Mouse (Mus musculus) limb, embryonic 13.5 days (tissue): ENCODE data around the gene Lrrc43. TPM values are rescaled to one million over a fixed set of nuclear protein-coding genes. Genes with fewer than 3 reads are reported as not detected.
A peak's percentile ranks its signal among the peaks of the same experiment; 100 is the strongest.
"Not testable (repeated sequence)": the region's sequence is repeated elsewhere in the genome, so short reads cannot be mapped to it uniquely, and the experiment has no call there.

ENCODE experiments used
- ATAC-seq: fragments of 200-750 bp; cut with Nextera tagmentation; 2 replicates; pipeline ENCODE4 v1.8.0; 2017; ENCODE audit warnings: low read depth, moderate number of reproducible peaks, moderate TSS enrichment; ENCODE audit not compliant: low FRiP score
- H3K27ac ChIP-seq: fragments of 300-500 bp; sonication (generic); 2 replicates; pipeline ENCODE4 v1.5.1; 2015; ENCODE audit warnings: inconsistent platforms, mild to moderate bottlenecking, moderate library complexity
- H3K27me3 ChIP-seq: fragments of 300-500 bp; sonication (generic); 2 replicates; pipeline ENCODE4 v1.6.1; 2015; ENCODE audit warnings: mild to moderate bottlenecking, inconsistent platforms
- H3K36me3 ChIP-seq: fragments of 300-500 bp; sonication (generic); 2 replicates; pipeline ENCODE4 v1.6.1; 2015; ENCODE audit warnings: inconsistent platforms, mild to moderate bottlenecking, moderate library complexity
- H3K4me1 ChIP-seq: fragments of 300-500 bp; sonication (generic); 2 replicates; pipeline ENCODE4 v1.6.1; 2015; ENCODE audit warnings: inconsistent platforms
- H3K4me2 ChIP-seq: fragments of 300-500 bp; sonication (generic); replicated peaks from 2 replicates; pipeline ENCODE4 v1.6.1; 2015; ENCODE audit warnings: inconsistent platforms, mild to moderate bottlenecking, moderate library complexity
- H3K4me3 ChIP-seq: fragments of 300-500 bp; sonication (generic); 2 replicates; pipeline ENCODE4 v1.5.1; 2015; ENCODE audit warnings: moderate library complexity, mild to moderate bottlenecking, inconsistent platforms
- H3K9ac ChIP-seq: fragments of 300-500 bp; sonication (generic); 2 replicates; pipeline ENCODE4 v1.6.1; 2015; ENCODE audit warnings: mild to moderate bottlenecking, inconsistent platforms
- H3K9me3 ChIP-seq: fragments of 300-500 bp; sonication (generic); 2 replicates; pipeline ENCODE4 v1.6.1; 2016; ENCODE audit warnings: inconsistent platforms
- WGBS: fragments of 180-500 bp; shearing (Covaris S2); methylation state at CpG from one replicate; pipeline ENCODE4 v1.1.7; 2015; 5-methylcytosine and 5-hydroxymethylcytosine counted together
- polyA plus RNA-seq: library from polyadenylated mRNA; unstranded; fragments of >200 nt; fragmentation: Nextera tagmentation; extraction: Ambion mirVana; gene quantifications from 2 replicates; pipeline ENCODE4 v1.2.1, GENCODE M21; 2015

The Lrrc43 gene
- polyA plus RNA-seq, 1 experiment from 2014 or later, result not detected

DNA sequence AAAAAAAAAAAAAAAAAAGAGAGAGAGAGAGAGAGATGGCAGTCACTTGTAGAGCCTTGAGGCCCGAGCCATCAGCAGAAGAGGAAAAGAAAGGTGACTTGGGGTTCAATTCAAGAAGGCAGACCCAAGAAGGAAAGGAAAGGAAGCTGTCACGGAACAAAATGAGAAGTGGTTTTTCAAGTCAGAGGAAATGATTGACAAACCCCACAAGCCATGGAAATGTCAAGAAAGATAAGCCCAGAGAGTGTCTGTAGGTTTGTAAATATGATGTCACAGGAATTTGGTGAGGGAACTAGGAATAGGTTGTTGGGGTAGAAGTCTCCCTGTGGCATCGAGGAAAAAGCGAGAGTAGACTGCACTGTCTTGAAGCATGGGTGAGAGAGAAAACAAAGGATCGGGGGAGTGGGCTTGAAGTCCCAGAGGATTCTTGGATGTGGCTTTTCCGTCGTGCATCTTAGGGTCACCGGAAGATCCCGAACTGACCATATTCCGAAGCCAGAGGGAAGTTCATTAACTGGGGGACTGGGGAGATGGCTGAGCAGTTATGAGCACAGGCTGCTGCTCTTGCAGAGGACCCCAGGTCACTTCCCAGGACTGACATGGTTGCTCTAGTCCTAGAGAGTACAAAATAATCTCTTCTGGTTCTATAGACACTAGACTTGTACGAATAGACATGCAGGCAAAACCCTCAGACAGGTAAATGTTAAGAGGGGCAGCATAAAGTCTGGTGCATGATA lies 1.3 kb upstream of the Lrrc43 start:
- WGBS, result 85% methylated on average over 11 of the region's 11 CpGs
- Histone ChIP-seq H3K9ac (no peak overlapping the region), H3K4me1 (peaks cover 12% of the 10 kb centered on the region; the same call in 1 of the 2 replicates), H3K9me3 (no peaks in the 10 kb centered on the region), H3K4me3 (no peak overlapping the region), H3K27me3 (no peaks in the 10 kb centered on the region), H3K4me2 (no peak overlapping the region), H3K27ac (no peak overlapping the region), H3K36me3 (no peaks in the 10 kb centered on the region)
- no peak for ATAC-seq

DNA sequence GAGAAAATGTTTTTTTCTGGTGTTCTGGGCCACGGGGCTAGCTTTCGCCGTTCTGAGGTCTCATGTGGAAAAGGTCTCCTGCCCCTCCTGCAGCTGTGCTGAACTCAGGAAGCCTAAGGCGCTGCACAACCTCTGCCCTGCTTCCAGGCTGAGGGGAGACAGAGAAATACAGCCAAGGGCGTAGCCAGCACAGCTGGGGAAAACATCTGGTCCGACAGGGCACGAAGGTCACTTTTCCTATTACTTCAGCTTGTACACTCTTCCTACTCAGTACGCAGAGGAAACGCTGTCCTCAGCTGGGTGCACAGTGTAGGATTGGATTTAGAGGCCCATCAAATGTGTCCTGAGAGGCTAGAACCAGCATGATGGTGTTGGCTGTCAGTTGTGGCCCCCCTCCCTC lies 830 bp downstream of the Lrrc43 start:
- Histone ChIP-seq H3K9ac (no peak overlapping the region), H3K9me3 (no peaks in the 10 kb centered on the region), H3K4me1 (peaks cover 12% of the 10 kb centered on the region; the same call in 1 of the 2 replicates), H3K36me3 (no peaks in the 10 kb centered on the region), H3K4me3 (no peak overlapping the region), H3K27ac (no peak overlapping the region), H3K4me2 (no peak overlapping the region), H3K27me3 (no peaks in the 10 kb centered on the region)
- 30% methylated on average over 9 of the region's 9 CpGs for WGBS
- ATAC-seq, result no peak

DNA sequence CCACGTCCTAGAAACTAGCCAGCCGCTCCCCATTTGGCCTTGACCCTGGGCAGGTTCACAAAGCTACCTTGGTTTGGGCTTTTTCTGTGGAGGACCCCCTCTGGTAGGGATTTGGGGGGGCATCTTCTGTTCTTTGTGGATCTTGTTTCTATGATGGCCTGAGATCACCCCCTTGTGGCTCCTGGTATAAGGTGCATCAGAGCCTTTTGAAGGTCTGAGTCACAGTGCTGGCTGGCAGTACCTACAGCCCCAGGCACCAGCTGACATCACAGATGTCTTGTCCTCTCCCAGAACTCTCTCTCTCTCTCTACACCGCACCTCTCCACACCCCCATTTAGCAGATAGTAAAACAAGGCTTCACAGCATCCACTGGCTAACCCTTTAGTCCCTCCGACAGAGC lies 10.6 kb downstream of the Lrrc43 start:
- H3K4me1 ChIP-seq, result peaks cover 14% of the 10 kb centered on the region
- H3K9ac ChIP-seq, result no peak overlapping the region
- H3K4me2 ChIP-seq, result no peak overlapping the region
- no peaks in the 10 kb centered on the region for H3K36me3 ChIP-seq
- H3K27ac ChIP-seq, result no peak overlapping the region
- ATAC-seq, result no peak
- WGBS, result 37% methylated on average over 4 of the region's 4 CpGs
- no peaks in the 10 kb centered on the region for H3K9me3 ChIP-seq
- H3K4me3 ChIP-seq, result no peak overlapping the region
- H3K27me3 ChIP-seq, result peaks cover 6% of the 10 kb centered on the region; the same call in 1 of the 2 replicates

DNA sequence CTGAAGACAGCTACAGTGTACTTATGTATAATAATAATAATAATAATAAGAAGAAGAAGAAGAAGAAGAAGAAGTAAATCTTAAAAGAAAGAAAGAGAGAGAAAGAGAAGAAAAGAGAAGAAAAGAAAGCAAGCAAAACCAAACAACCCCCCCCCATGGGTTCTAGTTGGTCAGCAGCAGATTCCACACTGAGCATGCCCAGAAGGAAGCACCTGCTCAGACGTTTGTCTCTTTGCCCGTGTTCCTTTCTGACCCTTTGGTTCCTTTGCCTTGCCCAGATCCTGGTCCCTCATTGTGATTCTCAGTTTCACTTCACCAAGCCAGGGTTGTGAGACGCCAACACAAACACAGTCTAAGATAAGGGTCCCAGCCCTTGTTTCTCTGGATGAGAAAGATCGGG lies 12.9 kb downstream of the Lrrc43 start:
- Histone ChIP-seq H3K4me3 (no peak overlapping the region), H3K27ac (no peak overlapping the region), H3K9ac (no peak overlapping the region), H3K27me3 (peaks cover 19% of the 10 kb centered on the region), H3K4me2 (no peak overlapping the region), H3K4me1 (peaks cover 9% of the 10 kb centered on the region), H3K9me3 (no peaks in the 10 kb centered on the region), H3K36me3 (no peaks in the 10 kb centered on the region)
- ATAC-seq, result no peak
- 79% methylated on average over 4 of the region's 4 CpGs for WGBS

DNA sequence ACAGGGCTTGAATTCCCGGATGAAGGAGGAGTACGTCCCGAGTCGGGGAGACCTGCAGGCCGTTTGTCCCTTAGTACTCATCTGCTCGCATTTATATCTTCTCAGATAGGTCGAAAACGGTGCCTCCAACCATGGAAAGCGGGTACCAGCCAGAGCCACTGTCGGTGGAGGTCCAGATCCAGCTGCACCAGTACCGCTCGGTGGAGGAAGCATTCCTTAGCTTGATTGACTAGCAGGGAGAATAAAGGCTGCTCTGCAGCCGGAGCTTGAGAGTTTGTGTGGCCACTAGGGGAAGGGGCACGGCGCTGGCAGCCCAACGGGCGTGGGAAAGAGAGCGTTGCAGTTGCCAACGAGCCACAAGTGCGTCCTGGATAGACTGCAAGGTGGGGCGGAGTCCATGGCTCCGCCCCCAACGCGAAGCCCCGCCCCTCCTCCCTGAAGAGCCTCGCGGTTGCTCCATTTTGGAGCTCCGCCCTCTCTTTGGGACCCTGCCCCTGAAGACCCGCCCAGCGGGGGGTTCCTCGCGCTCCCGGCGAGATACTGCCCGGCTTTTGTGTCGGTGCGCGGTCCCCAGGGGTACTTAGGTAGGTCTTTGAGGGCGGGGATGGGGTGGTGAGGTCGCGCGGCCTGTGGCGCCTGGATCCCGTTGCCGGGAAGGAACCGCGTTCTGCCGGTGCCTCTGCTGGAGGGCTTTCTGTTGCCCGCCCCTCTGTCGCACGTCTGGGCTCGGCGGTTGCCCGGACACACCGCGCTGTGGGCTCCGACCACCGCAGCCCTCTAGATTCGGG lies 19.0 kb downstream of the Lrrc43 start:
- Histone ChIP-seq H3K4me2 (peak overlapping the region; percentile 88), H3K4me1 (peaks cover 16% of the 10 kb centered on the region), H3K9ac (peak overlapping the region; percentile 70), H3K9me3 (no peaks in the 10 kb centered on the region), H3K36me3 (peaks cover 24% of the 10 kb centered on the region), H3K27ac (no peak overlapping the region), H3K4me3 (peak overlapping the region; percentile 65), H3K27me3 (peaks cover 37% of the 10 kb centered on the region)
- WGBS, result under 1% methylated on average over 59 of the region's 59 CpGs
- ATAC-seq, result peak; percentile 89

DNA sequence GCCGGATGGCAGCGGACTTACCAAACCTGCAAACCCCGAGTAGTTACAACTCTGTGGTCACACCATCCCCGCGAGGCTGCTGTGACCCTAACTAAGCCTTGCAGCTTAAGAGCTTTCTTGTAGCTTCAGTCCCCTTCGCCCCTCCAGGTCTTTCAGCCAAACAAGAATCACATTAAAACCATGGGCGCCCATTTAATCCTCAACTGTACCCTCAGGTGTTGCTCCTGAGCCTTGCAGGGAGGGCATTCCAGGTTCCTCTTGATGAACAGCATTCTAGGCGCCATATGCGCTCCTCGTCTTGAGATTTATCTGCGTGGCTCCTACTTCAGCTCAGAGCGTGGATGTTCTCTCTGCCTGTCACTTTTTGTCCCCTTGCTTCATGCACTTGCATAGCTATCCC lies 19.8 kb downstream of the Lrrc43 start:
- no peaks in the 10 kb centered on the region for H3K9me3 ChIP-seq
- peak overlapping the region; percentile 88 for H3K4me2 ChIP-seq
- peak overlapping the region; percentile 70 for H3K9ac ChIP-seq
- no peak for ATAC-seq
- 6% methylated on average over 12 of the region's 12 CpGs for WGBS
- H3K4me3 ChIP-seq, result peak overlapping the region; percentile 65
- peaks cover 37% of the 10 kb centered on the region for H3K27me3 ChIP-seq
- H3K4me1 ChIP-seq, result peaks cover 16% of the 10 kb centered on the region
- no peak overlapping the region for H3K27ac ChIP-seq
- peaks cover 29% of the 10 kb centered on the region for H3K36me3 ChIP-seq

DNA sequence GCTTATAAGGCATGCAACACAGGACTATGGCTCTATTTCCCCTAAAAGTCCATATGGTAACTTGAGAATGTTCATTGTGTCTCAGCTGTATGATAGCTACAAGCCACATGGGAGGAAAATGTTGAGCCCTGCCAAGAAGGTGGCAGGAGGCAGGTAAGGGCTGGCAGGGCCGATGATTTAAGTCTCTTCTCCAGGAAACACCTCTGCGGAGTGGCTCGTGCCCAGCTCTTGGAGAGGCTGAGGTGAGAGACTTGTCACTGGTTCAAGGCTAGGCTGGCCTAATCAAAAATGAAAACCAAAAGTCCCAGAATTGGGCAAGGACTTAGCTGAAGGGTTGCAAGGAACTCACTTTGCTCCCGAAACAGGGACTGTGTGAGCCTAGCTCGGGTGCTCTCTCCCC lies 21.1 kb downstream of the Lrrc43 start, which contains the start of gene B3gnt4:
TSS of gene B3gnt4 (plus strand) at position 301 of the 400 bp plus-strand sequence.
- Histone ChIP-seq H3K9me3 (no peaks in the 10 kb centered on the region), H3K4me1 (peaks cover 16% of the 10 kb centered on the region), H3K9ac (no peak within 1 kb of the TSS), H3K27ac (no peak within 1 kb of the TSS), H3K36me3 (peaks cover 40% of the 10 kb centered on the region), H3K4me2 (peak within 1 kb of the TSS; percentile 88), H3K4me3 (no peak within 1 kb of the TSS), H3K27me3 (peaks cover 34% of the 10 kb centered on the region)
- no peak for ATAC-seq
- 90% methylated on average over 5 of the region's 5 CpGs for WGBS

DNA sequence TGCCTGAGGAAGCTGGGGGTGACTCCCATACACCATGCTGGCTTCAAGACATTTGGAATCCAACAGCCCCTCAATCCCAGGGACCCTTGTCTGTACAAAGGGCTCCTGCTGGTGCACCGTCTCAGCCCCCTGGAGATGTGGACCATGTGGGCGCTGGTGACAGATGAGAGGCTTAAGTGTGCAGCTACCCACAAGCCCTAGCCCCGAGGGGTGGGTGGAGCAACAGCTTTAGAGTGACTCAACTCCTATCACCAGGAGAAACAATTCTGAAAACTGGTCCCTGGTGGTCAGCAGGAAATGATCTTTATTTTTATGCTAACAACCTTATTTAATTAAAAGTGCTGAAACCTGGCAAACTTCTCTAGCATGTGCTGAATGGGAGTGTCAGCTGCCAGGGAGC lies 22.3 kb downstream of the Lrrc43 start:
- not testable (repeated sequence) for H3K9ac ChIP-seq, ATAC-seq
- WGBS, result 81% methylated on average over 3 of the region's 3 CpGs

DNA sequence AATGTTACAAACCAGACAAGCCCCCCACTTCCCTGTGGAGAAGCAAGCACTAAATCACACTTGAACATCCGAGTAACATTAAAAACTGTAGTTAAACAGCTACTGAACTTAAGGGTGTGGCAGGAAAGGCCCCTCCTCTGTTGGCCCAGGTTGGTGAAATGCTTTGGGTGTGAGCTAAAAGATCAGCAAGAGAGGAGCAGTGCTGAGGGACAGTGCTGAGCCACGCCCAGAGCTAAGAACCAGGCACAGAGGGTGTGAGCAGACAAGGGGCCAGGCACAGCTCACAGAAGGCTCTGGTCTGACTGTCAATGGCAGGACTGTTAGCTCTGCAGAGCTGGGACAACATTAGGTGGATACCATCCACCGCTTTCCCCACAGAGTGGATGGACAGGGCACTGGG lies 23.0 kb downstream of the Lrrc43 start:
- WGBS, result 73% methylated on average over 3 of the region's 3 CpGs
- no peaks in the 10 kb centered on the region for H3K9me3 ChIP-seq
- H3K27ac ChIP-seq, result no peak overlapping the region
- H3K9ac ChIP-seq, result no peak overlapping the region
- H3K4me1 ChIP-seq, result peaks cover 16% of the 10 kb centered on the region
- no peak overlapping the region for H3K4me3 ChIP-seq
- peaks cover 59% of the 10 kb centered on the region for H3K36me3 ChIP-seq
- H3K27me3 ChIP-seq, result peaks cover 23% of the 10 kb centered on the region
- no peak for ATAC-seq
- H3K4me2 ChIP-seq, result no peak overlapping the region

More for the DNA sequence above, 22.3 kb downstream of the Lrrc43 start:
- H3K4me2 ChIP-seq, H3K27ac ChIP-seq, H3K9me3 ChIP-seq, H3K4me3 ChIP-seq: not testable (repeated sequence)
- Histone ChIP-seq H3K27me3 (peaks cover 30% of the 10 kb centered on the region), H3K4me1 (peaks cover 16% of the 10 kb centered on the region), H3K36me3 (peaks cover 53% of the 10 kb centered on the region)

DNA sequence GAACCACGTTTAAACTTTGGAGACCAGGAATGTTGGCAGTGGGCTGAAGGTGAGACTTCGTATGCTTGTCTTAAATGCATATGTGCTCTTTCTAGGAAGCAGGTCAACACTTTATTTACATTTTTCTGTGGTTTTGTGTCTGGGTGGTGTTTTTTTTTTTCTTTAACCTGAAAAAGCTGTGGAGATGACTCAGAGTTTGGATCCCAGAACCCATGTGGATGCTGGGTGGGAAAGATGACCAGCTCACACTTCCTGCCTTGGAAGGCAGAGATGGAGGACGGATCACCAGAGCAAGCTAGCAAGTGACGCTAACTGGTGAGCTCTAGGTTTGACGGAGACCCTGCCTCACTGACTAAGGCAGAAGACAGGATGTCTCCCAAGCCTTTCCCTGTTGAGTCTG lies 25.8 kb downstream of the Lrrc43 start:
- H3K27ac ChIP-seq, result no peak overlapping the region
- H3K4me2 ChIP-seq, result no peak overlapping the region
- no peaks in the 10 kb centered on the region for H3K9me3 ChIP-seq
- peaks cover 2% of the 10 kb centered on the region for H3K4me1 ChIP-seq
- no peak overlapping the region for H3K9ac ChIP-seq
- peaks cover 85% of the 10 kb centered on the region for H3K36me3 ChIP-seq
- H3K4me3 ChIP-seq, result no peak overlapping the region
- H3K27me3 ChIP-seq, result peaks cover 5% of the 10 kb centered on the region; the same call in 1 of the 2 replicates
- 89% methylated on average over 5 of the region's 5 CpGs for WGBS
- no peak for ATAC-seq

DNA sequence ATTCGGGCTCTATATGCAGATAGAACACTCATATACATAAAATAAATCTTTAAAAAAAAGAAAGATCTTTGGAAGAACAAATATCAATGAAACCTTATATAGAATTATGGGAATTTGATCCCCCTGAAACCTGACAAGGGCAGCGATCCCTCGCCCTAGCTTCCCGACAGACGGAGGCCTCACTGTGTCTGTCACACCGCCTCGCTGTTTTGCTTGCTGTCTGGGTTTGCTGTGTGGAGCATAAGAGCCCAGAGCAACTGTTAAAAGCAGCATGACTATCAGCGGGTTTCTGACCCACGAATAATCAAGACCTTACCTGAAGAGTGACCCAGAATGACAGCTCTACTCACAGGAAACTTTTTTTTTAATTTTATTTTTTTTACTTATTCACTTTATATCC lies 31.6 kb downstream of the Lrrc43 start:
- no peak overlapping the region for H3K9ac ChIP-seq
- no peak overlapping the region for H3K4me2 ChIP-seq
- peaks cover 36% of the 10 kb centered on the region for H3K4me1 ChIP-seq
- peaks cover 41% of the 10 kb centered on the region for H3K36me3 ChIP-seq
- no peak overlapping the region for H3K4me3 ChIP-seq
- no peaks in the 10 kb centered on the region for H3K9me3 ChIP-seq
- WGBS, result 74% methylated on average over 9 of the region's 9 CpGs
- no peaks in the 10 kb centered on the region for H3K27me3 ChIP-seq
- no peak overlapping the region for H3K27ac ChIP-seq
- no peak for ATAC-seq

DNA sequence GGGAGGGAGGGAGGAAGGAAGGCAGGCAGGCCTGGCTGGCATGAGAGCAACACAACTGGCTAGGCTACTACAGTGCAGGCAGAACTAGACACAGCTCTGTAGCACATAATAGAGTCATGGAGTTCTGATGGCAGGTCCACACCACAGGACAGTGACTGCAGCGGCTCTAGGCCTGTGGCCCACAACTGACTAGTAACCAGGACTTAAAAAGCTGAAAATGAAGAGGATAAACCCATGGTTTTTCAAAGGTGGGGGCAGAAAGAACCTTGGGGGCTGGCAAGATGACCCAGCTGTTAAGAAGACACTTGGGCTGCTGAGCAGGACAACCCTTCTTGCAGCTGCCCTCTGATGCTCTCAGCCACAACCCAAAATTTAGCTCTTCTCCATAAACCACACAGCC lies 32.5 kb downstream of the Lrrc43 start:
- Histone ChIP-seq H3K27ac (no peak overlapping the region), H3K4me3 (no peak overlapping the region), H3K4me1 (peaks cover 36% of the 10 kb centered on the region), H3K9me3 (no peaks in the 10 kb centered on the region), H3K9ac (no peak overlapping the region), H3K27me3 (no peaks in the 10 kb centered on the region), H3K36me3 (peaks cover 31% of the 10 kb centered on the region), H3K4me2 (no peak overlapping the region)
- ATAC-seq, result no peak
- WGBS, result 89% methylated on average over 1 of the region's 1 CpGs
